Mouse (Mus musculus): ENCODE measurements around the gene Slc25a42. TPM values are rescaled to one million over a fixed set of nuclear protein-coding genes. Genes with fewer than 3 reads are reported as not detected.

Gene Slc25a42
- polyA plus RNA-seq, 1 experiment, result 129 TPM

DNA sequence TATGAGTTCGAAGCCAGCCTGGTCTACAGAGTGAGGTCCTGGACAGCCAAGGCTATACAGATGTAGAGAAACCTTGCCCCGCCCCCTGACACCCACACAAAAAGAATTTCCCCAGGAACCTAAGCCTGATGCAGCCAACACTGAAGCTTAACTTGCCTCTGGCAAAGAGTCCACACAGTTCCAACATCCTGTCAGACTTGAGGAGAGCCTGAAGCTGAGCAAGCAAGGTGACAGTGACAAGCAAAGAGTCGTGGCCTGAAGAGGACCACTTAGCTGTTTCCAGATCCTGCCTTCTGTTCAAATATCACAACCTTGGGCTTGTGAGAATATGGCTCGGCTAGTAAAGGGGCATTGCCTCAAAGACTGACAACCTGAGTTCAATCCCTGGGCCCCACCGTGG is 3.0 kb upstream of the Slc25a42 start:
- TF ChIP-seq POLR2A (IDR thresholded peaks at IDR 0.05; ENCODE audit: low read depth, low read length) (no peak), CTCF (conservative IDR thresholded peaks at IDR 0.05; ENCODE audit: insufficient read depth, insufficient read length, low read depth, low read length) (no peak)
- Histone ChIP-seq H3K4me1 (ENCODE audit: control insufficient read depth, insufficient read depth, low read length) (peaks cover 44% of the 10 kb centered on the region; the same call in 1 of the 2 replicates), H3K36me3 (ENCODE audit: control insufficient read depth, insufficient read depth, low read length) (no peaks in the 10 kb centered on the region), H3K27ac (ENCODE audit: insufficient read depth, low read depth, low read length) (no peak overlapping the region), H3K4me3 (ENCODE audit: insufficient read depth, low read depth, low read length) (no peak overlapping the region), H3K27me3 (replicated peaks; ENCODE audit: control insufficient read depth, insufficient read depth, low read length) (no peaks in the 10 kb centered on the region)
- 80% methylated on average over 5 of the region's 5 CpGs for WGBS
- no peak for DNase-seq

DNA sequence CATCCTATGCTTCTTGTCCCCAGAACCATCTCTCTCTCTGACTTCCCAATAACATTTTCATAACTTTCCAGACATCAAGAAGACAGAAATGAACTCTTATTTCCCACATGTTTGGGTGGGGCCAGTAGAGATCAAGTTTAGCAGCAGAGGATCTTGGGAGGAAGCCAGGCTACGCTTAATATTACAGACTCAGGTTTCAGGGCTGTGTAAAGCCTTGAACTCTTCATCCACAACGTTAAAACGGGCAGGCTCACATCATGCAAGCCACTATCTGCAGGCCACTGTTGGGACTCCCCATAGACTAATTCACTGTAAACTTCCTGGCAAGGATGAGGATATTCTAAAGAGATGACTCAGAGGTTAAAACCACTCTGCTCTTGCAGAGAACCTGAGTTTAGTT is 2.3 kb upstream of the Slc25a42 start:
- DNase-seq, result no peak
- H3K36me3 ChIP-seq (ENCODE audit: control insufficient read depth, insufficient read depth, low read length), result no peaks in the 10 kb centered on the region
- H3K27me3 ChIP-seq (replicated peaks; ENCODE audit: control insufficient read depth, insufficient read depth, low read length), result no peaks in the 10 kb centered on the region
- H3K4me1 ChIP-seq (ENCODE audit: control insufficient read depth, insufficient read depth, low read length), result peaks cover 40% of the 10 kb centered on the region; the same call in 1 of the 2 replicates
- TF ChIP-seq POLR2A (IDR thresholded peaks at IDR 0.05; ENCODE audit: low read depth, low read length) (no peak), CTCF (conservative IDR thresholded peaks at IDR 0.05; ENCODE audit: insufficient read depth, insufficient read length, low read depth, low read length) (no peak)
- no peak overlapping the region for H3K4me3 ChIP-seq (ENCODE audit: insufficient read depth, low read depth, low read length)
- H3K27ac ChIP-seq (ENCODE audit: insufficient read depth, low read depth, low read length), result 0 out of 2 replicates have a peak overlapping the region, but pooled peaks have one; percentile 21
- WGBS, result 67% methylated on average over 3 of the region's 3 CpGs

DNA sequence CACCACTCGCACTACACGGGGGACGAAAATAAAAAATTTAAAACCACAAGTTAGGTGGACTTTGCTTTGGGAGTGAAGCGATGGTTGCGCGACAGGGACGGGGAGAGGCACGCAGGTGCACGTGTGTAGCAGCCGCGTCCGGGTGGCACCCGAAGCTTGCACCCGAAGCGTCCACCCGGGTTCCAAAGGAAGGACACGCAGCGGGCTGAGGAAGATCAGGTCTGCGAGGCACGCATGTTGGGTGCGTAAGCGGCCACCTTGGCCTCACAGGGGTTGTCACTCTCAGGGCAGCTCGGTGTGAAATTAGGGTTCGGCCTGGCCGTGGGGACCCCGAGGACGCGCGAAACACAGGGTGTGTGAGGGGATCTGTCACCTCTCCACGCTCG is 386 bp downstream of the Slc25a42 start:
- DNase-seq, result peak; percentile 42
- Histone ChIP-seq H3K36me3 (ENCODE audit: control insufficient read depth, insufficient read depth, low read length) (no peaks in the 10 kb centered on the region), H3K4me3 (ENCODE audit: insufficient read depth, low read depth, low read length) (peak overlapping the region; percentile 68), H3K4me1 (ENCODE audit: control insufficient read depth, insufficient read depth, low read length) (peaks cover 22% of the 10 kb centered on the region; the same call in 1 of the 2 replicates), H3K27me3 (replicated peaks; ENCODE audit: control insufficient read depth, insufficient read depth, low read length) (no peaks in the 10 kb centered on the region), H3K27ac (ENCODE audit: insufficient read depth, low read depth, low read length) (peak overlapping the region; percentile 57)
- TF ChIP-seq CTCF (conservative IDR thresholded peaks at IDR 0.05; ENCODE audit: insufficient read depth, insufficient read length, low read depth, low read length) (no peak), POLR2A (IDR thresholded peaks at IDR 0.05; ENCODE audit: low read depth, low read length) (no peak)
- WGBS, result 1% methylated on average over 31 of the region's 31 CpGs

DNA sequence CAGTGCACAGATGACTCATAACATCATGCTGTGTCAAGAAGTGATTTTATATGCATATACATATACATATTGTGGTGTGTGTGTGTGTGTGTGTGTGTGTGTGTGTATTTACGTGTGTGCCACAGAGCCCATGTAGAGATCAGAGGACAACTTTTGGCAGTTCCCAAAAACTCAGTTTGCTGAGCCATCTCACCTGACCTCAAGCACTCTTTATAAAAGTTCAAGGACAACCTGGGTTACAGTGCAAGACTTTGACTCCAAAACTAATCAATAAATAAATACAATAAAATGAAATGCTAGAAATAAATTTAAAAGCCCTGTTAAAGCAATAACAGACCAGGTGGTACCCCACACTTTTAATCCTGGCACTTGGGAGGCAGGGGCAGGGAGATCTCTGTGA is 830 bp downstream of the Slc25a42 start:
- no peak for TF ChIP-seq CTCF (conservative IDR thresholded peaks at IDR 0.05; ENCODE audit: insufficient read depth, insufficient read length, low read depth, low read length)
- TF ChIP-seq POLR2A (IDR thresholded peaks at IDR 0.05; ENCODE audit: low read depth, low read length), result no peak
- Histone ChIP-seq H3K27me3 (replicated peaks; ENCODE audit: control insufficient read depth, insufficient read depth, low read length) (no peaks in the 10 kb centered on the region), H3K4me1 (ENCODE audit: control insufficient read depth, insufficient read depth, low read length) (peaks cover 17% of the 10 kb centered on the region; the same call in 1 of the 2 replicates), H3K36me3 (ENCODE audit: control insufficient read depth, insufficient read depth, low read length) (no peaks in the 10 kb centered on the region), H3K4me3 (ENCODE audit: insufficient read depth, low read depth, low read length) (peak overlapping the region; percentile 68), H3K27ac (ENCODE audit: insufficient read depth, low read depth, low read length) (peak overlapping the region; percentile 57)
- DNase-seq, result no peak
- WGBS, result 27% methylated on average over 1 of the region's 1 CpGs

DNA sequence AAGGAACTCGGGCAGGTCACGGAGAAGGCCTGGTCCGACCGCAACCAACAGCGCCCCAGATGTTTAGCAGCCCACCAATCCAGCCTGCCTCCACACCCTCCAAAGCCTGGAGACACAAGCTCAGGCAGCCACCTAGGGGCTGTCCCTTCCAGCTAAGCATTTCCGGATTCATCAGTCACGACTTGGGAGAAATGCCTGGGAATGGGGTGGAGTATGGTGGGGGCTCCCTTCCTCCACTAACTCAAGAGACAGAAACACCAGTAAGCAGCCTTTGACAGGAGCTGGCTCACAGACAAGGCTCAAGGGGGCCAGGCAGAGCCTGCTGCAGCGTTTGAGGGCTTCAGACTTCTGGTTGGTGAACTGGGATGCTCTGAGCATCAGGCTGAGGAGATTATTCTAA is 1.6 kb downstream of the Slc25a42 start:
- Histone ChIP-seq H3K36me3 (ENCODE audit: control insufficient read depth, insufficient read depth, low read length) (no peaks in the 10 kb centered on the region), H3K27me3 (replicated peaks; ENCODE audit: control insufficient read depth, insufficient read depth, low read length) (no peaks in the 10 kb centered on the region), H3K4me3 (ENCODE audit: insufficient read depth, low read depth, low read length) (peak overlapping the region; percentile 47), H3K4me1 (ENCODE audit: control insufficient read depth, insufficient read depth, low read length) (peaks cover 15% of the 10 kb centered on the region; the same call in 1 of the 2 replicates), H3K27ac (ENCODE audit: insufficient read depth, low read depth, low read length) (peak overlapping the region; percentile 40)
- TF ChIP-seq CTCF (conservative IDR thresholded peaks at IDR 0.05; ENCODE audit: insufficient read depth, insufficient read length, low read depth, low read length) (no peak), POLR2A (IDR thresholded peaks at IDR 0.05; ENCODE audit: low read depth, low read length) (no peak)
- 18% methylated on average over 8 of the region's 8 CpGs for WGBS
- DNase-seq, result peak; percentile 41

DNA sequence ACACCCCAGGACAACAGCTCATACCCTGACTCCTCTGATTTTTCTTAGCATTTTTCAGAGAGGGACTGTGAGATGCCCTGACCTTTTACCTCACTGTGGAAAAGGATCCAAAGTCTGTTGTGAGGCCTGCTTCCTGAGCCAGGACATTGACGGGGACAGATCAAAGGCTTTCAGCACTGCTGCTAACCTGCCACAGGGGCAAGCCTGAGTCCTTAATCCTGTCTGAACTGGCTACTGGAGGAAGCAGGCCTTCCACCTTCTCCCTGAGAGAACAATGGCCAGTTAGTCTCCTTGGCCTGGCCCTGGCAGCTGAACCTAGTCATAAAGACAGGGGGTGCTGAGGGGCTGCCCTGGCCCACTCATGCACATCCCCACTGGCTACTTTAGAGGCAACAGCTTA is 4.0 kb downstream of the Slc25a42 start:
- 0 out of 2 replicates have a peak, but pooled peaks have one; percentile 12 for TF ChIP-seq CTCF (conservative IDR thresholded peaks at IDR 0.05; ENCODE audit: insufficient read depth, insufficient read length, low read depth, low read length)
- no peak for TF ChIP-seq POLR2A (IDR thresholded peaks at IDR 0.05; ENCODE audit: low read depth, low read length)
- Histone ChIP-seq H3K36me3 (ENCODE audit: control insufficient read depth, insufficient read depth, low read length) (no peaks in the 10 kb centered on the region), H3K27me3 (replicated peaks; ENCODE audit: control insufficient read depth, insufficient read depth, low read length) (no peaks in the 10 kb centered on the region), H3K4me1 (ENCODE audit: control insufficient read depth, insufficient read depth, low read length) (peaks cover 9% of the 10 kb centered on the region; the same call in 1 of the 2 replicates), H3K4me3 (ENCODE audit: insufficient read depth, low read depth, low read length) (no peak overlapping the region), H3K27ac (ENCODE audit: insufficient read depth, low read depth, low read length) (peak overlapping the region; percentile 59)
- peak; percentile 87 for DNase-seq
- WGBS, result 37% methylated on average over 1 of the region's 1 CpGs

DNA sequence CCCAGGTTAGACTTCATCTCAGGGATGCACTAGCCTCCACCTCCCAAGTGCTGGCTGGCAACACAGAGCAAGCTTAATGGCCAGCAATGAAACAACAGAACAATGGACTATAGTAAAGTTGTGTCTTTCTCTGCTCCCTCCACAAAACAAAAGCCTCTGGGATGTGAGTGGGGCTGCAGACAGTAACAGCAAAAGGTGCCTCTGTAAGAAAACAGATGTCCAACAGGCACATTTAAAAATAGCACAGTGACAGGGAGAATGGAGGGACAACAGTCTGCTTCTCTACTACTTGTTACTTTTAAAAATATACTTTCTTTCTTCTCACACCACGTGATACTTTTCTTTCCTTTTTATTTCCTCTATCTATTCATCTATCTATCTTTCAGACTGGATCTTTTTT is 7.3 kb downstream of the Slc25a42 start:
- no peak for DNase-seq
- no peak for TF ChIP-seq CTCF (conservative IDR thresholded peaks at IDR 0.05; ENCODE audit: insufficient read depth, insufficient read length, low read depth, low read length)
- no peak for TF ChIP-seq POLR2A (IDR thresholded peaks at IDR 0.05; ENCODE audit: low read depth, low read length)
- Histone ChIP-seq H3K4me1 (ENCODE audit: control insufficient read depth, insufficient read depth, low read length) (peaks cover 19% of the 10 kb centered on the region), H3K27ac (ENCODE audit: insufficient read depth, low read depth, low read length) (no peak overlapping the region), H3K27me3 (replicated peaks; ENCODE audit: control insufficient read depth, insufficient read depth, low read length) (no peaks in the 10 kb centered on the region), H3K4me3 (ENCODE audit: insufficient read depth, low read depth, low read length) (no peak overlapping the region), H3K36me3 (ENCODE audit: control insufficient read depth, insufficient read depth, low read length) (no peaks in the 10 kb centered on the region)
- 63% methylated on average over 1 of the region's 1 CpGs for WGBS
